Mouse (Mus musculus) left cerebral cortex, postnatal 10 days (tissue): ENCODE measurements around the gene Cd93. TPM values are rescaled to one million over a fixed set of nuclear protein-coding genes. Genes with fewer than 3 reads are reported as not detected.

Source experiments
- DNase-seq, 2 experiments: peaks; one replicate each; pipeline ENCODE4 v3.0.0; 2021 to 2022; ENCODE audit warnings: low spot score in 2 of 2, mixed read lengths in 1 of 2; ENCODE audit errors: extremely low spot score in 1 of 2
- intact Hi-C: fragments of 180-260 bp; cut with DNase I; formaldehyde crosslinking; loops from one replicate; pipeline ENCODE4 v1.15.1; 2025
- total RNA-seq, 2 experiments: library from RNA; stranded (reverse); gene quantifications; 2 replicates each; pipeline ENCODE4 v1.2.3; 2021

Cd93 gene
- total RNA-seq, 2 experiments from 2014 or later = 20.1 to 21.8 TPM

GRCm38 (mm10) chr2:148407870-148408760, 35.2 kb downstream of the Cd93 start, which contains the start of gene Thbd:
Gene Thbd, minus strand, starts transcription at chr2:148408188.
- DNase-seq = peak in 1 of 2 experiments; percentile 79
- intact Hi-C loops = loop anchor here (5.0 kb wide), 2 partner anchors 169 to 249 kb away; no protein-coding TSS in a partner anchor

- peak in 1 of 2 experiments; percentile 67 for DNase-seq
- intact Hi-C loops = loop anchor here (5.0 kb wide), 2 partner anchors 170 to 250 kb away; no protein-coding TSS in a partner anchor
Observed at GRCm38 (mm10) chr2:148406971-148407869, 36.1 kb downstream of the Cd93 start.

- intact Hi-C loops = loop anchor here (5.0 kb wide), 2 partner anchors 171 to 251 kb away; no protein-coding TSS in a partner anchor
- peak in 1 of 2 experiments; percentile 55 for DNase-seq
Observed at GRCm38 (mm10) chr2:148406160-148406970, 37.0 kb downstream of the Cd93 start.

- DNase-seq = no peak
- intact Hi-C loops = loop anchor here (5.0 kb wide), 2 partner anchors 172 to 252 kb away; no protein-coding TSS in a partner anchor
Observed at GRCm38 (mm10) chr2:148404906-148405305, 38.5 kb downstream of the Cd93 start.

DNA sequence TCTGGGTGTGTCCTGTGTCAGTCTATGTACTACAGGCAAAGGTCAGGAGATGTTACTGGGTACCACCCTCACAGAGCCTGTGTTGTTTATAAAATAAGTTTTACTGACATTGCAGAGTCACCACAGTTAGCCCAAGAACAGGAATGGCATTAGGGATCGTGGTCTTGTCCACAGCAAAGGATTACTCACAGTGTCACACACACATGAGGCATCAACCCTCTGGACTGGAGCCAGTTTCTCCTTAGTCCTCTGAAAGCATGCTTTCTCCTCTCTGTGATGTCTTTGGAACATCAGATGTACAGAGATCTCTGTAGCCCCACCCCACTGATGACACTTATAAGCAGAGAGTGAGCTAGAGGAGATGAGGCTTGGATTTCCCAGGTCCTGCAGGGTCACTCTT, 41.1 kb downstream of the Cd93 start:
- no peak for DNase-seq
- intact Hi-C loops = no loop called here

DNA sequence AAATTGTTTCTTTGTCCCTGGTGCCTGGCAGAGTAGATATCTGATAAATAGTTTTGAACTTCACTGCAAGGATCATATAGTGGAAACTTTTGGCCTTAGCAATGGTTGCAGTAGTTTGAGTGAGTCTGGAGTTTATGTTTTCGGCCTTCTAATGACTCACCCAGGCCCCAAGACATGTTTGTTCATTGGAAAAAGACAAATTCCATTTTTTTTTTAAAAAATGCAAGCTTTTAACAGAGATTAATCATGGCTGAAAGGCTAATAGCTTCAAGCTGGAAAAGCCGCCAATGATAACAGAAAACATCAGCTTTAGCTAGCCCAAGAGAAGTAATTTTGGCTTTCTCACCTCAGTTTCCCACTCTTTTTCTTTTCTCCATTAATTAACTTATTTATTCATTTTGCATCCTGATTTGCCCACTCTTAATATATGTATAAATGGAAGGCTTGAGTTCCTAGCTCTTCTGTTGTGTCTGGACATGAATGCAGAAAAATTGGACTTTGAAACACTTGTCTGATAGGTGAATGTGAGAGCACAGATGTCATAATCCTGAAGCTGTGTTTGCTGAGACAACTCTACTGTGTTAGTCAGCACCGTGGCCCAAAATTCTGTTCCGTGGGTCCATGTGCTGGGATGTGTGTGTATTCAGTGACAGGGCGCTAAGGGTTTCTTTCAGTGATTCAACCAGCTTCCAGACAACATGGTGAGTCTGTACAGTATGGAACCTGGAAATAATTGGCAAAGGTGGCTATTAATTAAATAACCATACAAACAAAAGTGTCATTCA, 44.3 kb downstream of the Cd93 start:
- intact Hi-C loops = loop anchor here (5.0 kb wide), 2 partner anchors 77 to 277 kb away; no protein-coding TSS in a partner anchor

DNA sequence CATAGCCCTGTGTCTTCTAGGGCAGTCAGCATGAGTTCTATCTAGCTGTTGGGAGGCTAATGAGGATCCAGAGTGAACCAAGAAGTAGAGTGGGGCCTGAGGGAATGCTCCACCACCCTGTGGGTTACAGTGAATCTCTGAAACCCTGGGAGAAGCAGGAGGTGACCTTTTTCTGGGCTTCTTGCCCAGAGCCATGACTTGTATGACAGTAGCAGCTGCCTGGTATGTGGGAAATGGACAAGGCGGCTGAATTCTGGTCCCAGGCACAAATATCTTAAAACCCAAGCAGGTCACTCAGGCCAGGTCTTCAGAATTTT, 45.6 kb downstream of the Cd93 start:
- intact Hi-C loops = loop anchor here (5.0 kb wide), 2 partner anchors 75 to 275 kb away; no protein-coding TSS in a partner anchor
- peak in 1 of 2 experiments; percentile 41 for DNase-seq

More for the DNA sequence above, 44.3 kb downstream of the Cd93 start:
- DNase-seq = no peak

DNA sequence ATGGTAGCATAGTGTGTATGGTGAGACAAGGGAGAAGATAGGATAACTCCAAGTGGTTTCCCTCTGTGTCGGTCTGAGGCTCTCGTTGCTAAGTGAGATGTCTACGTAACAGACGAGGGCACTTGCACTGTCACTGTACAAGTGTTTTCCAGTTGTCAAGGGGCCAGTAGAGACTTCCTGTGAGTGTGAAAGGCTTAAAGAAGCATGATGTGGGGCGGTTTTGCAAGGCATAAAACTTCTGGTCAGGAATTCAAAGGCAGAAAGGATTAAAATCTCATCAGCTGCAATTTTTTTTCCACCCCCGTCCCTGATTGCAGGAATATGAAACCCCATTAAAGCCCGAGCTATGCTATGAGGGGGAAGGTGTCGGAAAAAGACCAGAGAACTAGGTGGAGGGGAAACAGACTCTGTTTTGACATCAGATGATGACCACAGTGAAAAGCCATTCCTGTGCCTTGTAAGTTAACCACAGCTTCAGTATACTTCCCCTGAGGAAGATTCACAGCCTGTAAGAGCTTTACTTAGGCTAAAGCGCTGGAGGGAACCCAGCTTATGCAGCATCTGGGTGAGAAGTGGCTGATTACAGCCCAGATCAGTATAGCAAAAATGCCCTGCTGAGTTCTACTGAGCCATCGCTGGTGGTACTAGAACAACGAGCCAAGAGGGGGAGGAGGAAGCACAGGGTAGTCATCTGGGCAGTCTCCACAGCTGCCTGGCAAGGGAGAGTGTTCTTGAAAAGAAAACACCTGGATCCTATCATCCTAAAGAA, 46.2 kb downstream of the Cd93 start:
- intact Hi-C loops = loop anchor here (5.0 kb wide), 2 partner anchors 75 to 275 kb away; no protein-coding TSS in a partner anchor
- peak in 1 of 2 experiments; percentile 20 for DNase-seq

DNA sequence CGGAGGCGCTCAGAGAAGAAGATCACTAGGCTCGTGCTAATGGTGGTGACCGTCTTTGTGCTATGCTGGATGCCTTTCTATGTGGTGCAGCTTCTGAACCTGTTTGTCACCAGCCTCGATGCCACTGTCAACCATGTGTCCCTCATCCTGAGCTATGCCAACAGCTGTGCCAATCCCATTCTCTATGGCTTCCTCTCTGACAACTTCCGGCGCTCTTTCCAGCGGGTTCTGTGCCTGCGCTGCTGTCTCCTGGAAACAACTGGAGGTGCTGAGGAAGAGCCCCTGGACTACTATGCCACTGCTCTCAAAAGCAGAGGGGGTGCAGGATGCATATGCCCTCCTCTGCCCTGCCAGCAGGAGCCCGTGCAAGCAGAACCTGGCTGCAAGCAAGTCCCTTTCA, 47.2 kb downstream of the Cd93 start:
- intact Hi-C loops = loop anchor here (5.0 kb wide), 2 partner anchors 74 to 274 kb away; no protein-coding TSS in a partner anchor
- peak in 1 of 2 experiments; percentile 25 for DNase-seq

GRCm38 (mm10) chr2:148395131-148396051, 48.0 kb downstream of the Cd93 start, which contains the start of gene Sstr4:
Gene Sstr4, plus strand, starts transcription at chr2:148395344.
- intact Hi-C loops = loop anchor here (5.0 kb wide), 2 partner anchors 73 to 273 kb away; no protein-coding TSS in a partner anchor

DNA sequence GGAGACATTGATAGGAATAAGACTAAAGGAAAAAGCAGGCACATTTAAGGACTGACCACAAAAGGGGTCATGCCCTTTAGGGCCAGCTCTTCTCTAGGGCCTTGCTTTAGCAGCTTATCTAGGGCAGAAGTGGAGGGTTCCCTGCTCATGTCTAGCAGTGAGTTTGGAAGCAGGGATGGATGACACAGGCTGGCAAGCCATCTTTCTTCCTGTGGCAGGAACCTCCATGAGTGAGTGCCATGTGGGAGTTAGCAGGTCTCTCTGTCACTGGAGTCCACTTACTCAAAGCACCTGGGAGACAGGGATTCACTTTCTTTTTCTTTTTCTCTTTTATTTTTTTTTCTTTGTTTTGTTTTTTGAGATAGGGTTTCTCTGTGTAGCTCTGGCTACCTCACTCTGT, 49.5 kb downstream of the Cd93 start:
- intact Hi-C loops = no loop called here
- no peak for DNase-seq

More at GRCm38 (mm10) chr2:148395131-148396051, 48.0 kb downstream of the Cd93 start, which contains the start of gene Sstr4:
- peak in 1 of 2 experiments; percentile 74 for DNase-seq

DNA sequence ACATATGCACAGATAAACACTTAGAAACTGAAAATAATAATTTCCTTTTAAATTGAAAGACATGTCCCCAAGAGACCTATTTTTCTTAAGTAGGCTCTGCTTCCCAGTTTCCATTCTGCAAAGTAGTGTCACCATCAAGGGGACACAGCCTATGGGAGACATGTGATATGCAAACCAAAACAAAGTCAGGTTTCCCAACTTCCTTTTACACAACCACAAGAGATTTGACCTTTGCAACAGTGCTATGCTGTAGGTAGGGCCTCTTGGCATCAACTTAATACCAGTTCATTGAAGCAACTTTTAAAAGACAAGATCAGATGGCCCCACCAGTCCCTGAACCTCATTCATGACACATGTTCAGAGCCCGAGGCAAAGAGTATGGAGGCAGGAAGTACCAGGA, 50.2 kb downstream of the Cd93 start:
- DNase-seq = no peak
- intact Hi-C loops = no loop called here

GRCm38 (mm10) chr2:148387652-148388581, 55.4 kb downstream of the Cd93 start:
- no peak for DNase-seq
- intact Hi-C loops = no loop called here

GRCm38 (mm10) chr2:148386927-148387326, 56.4 kb downstream of the Cd93 start:
- no peak for DNase-seq
- intact Hi-C loops = no loop called here
